Mouse (Mus musculus) myocyte (in vitro differentiated cells): ENCODE measurements around the gene Wdfy4. TPM values are rescaled to one million over a fixed set of nuclear protein-coding genes. Genes with fewer than 3 reads are reported as not detected.

Experiments used
- H3K27me3 ChIP-seq: one replicate; pipeline ENCODE4 v1.6.1; 2011; ENCODE audit not compliant: control insufficient read depth, insufficient read depth, insufficient read length
- H3K36me3 ChIP-seq: one replicate; pipeline ENCODE4 v1.6.1; 2011; ENCODE audit not compliant: control insufficient read depth, insufficient read depth
- H3K4me2 ChIP-seq: one replicate; pipeline ENCODE4 v1.6.1; 2011; ENCODE audit warnings: low read depth, control low read depth
- H3K4me3 ChIP-seq: one replicate; pipeline ENCODE4 v1.5.1; 2011; ENCODE audit warnings: mild to moderate bottlenecking, control low read depth, moderate library complexity
- H3K79me2 ChIP-seq: one replicate; pipeline ENCODE4 v1.6.1; 2011; ENCODE audit not compliant: control insufficient read depth, insufficient read depth
- H3ac ChIP-seq: one replicate; pipeline ENCODE4 v1.6.1; 2011; ENCODE audit not compliant: control insufficient read depth, insufficient read length
- CEBPB ChIP-seq: IDR thresholded peaks from 2 replicates; pipeline ENCODE4 v1.6.1; 2011; ENCODE audit warnings: mild to moderate bottlenecking, moderate library complexity; ENCODE audit not compliant: poor library complexity, insufficient read depth, severe bottlenecking
- E2F4 ChIP-seq: IDR thresholded peaks from one replicate; pipeline ENCODE4 v1.6.1; 2011; ENCODE audit warnings: mild to moderate bottlenecking, control low read depth, moderate library complexity; ENCODE audit not compliant: insufficient read depth
- MAX ChIP-seq: IDR thresholded peaks from one replicate; pipeline ENCODE4 v1.6.1; 2011; ENCODE audit warnings: low read depth, mild to moderate bottlenecking, control low read depth
- MYOD1 ChIP-seq, 3 experiments: IDR thresholded peaks; one replicate each; pipeline ENCODE4 v1.6.1; 2011; ENCODE audit warnings: control low read depth in 2 of 3, low read depth in 2 of 3, mild to moderate bottlenecking in 2 of 3, moderate library complexity in 1 of 3; ENCODE audit not compliant: insufficient read length in 2 of 3, control insufficient read depth in 1 of 3
- MYOG ChIP-seq, 3 experiments: IDR thresholded peaks; one replicate each; pipeline ENCODE4 v1.6.1; 2011; ENCODE audit warnings: control low read depth in 2 of 3, low read depth in 2 of 3, mild to moderate bottlenecking in 2 of 3; ENCODE audit not compliant: insufficient read length in 2 of 3, control insufficient read depth in 1 of 3, insufficient read depth in 1 of 3
- POLR2A ChIP-seq: IDR thresholded peaks from one replicate; pipeline ENCODE4 v1.6.1; 2011; ENCODE audit warnings: low read depth, mild to moderate bottlenecking, control low read depth, moderate library complexity; ENCODE audit not compliant: insufficient read length
- POLR2AphosphoS2 ChIP-seq: IDR thresholded peaks from one replicate; pipeline ENCODE4 v1.6.1; 2011; ENCODE audit warnings: low read depth, control low read depth; ENCODE audit not compliant: insufficient read length
- REST ChIP-seq: IDR thresholded peaks from one replicate; pipeline ENCODE4 v1.6.1; 2011; ENCODE audit warnings: mild to moderate bottlenecking, control low read depth, moderate library complexity; ENCODE audit not compliant: insufficient read depth, insufficient read length
- SRF ChIP-seq: IDR thresholded peaks from one replicate; pipeline ENCODE4 v1.6.1; 2011; ENCODE audit warnings: low read depth; ENCODE audit not compliant: control insufficient read depth, insufficient read length
- TCF12 ChIP-seq: IDR thresholded peaks from one replicate; pipeline ENCODE4 v1.6.1; 2011; ENCODE audit warnings: mild to moderate bottlenecking, control low read depth; ENCODE audit not compliant: poor library complexity, insufficient read depth, severe bottlenecking
- TCF3 ChIP-seq: IDR thresholded peaks from one replicate; pipeline ENCODE4 v1.6.1; 2011; ENCODE audit warnings: low read depth, control low read depth; ENCODE audit not compliant: insufficient read length
- USF1 ChIP-seq: IDR thresholded peaks from one replicate; pipeline ENCODE4 v1.6.1; 2011; ENCODE audit warnings: low read depth, mild to moderate bottlenecking, control low read depth, moderate library complexity
- polyA plus RNA-seq: library from polyadenylated mRNA; unstranded; fragments of >200 nt; fragmentation: generic; extraction: Trizol; gene quantifications from one replicate; pipeline ENCODE4 v1.2.1, GENCODE M21; 2012; ENCODE audit warnings: missing spikeins

Gene Wdfy4
- polyA plus RNA-seq, 1 experiment: 0.04 TPM

DNA sequence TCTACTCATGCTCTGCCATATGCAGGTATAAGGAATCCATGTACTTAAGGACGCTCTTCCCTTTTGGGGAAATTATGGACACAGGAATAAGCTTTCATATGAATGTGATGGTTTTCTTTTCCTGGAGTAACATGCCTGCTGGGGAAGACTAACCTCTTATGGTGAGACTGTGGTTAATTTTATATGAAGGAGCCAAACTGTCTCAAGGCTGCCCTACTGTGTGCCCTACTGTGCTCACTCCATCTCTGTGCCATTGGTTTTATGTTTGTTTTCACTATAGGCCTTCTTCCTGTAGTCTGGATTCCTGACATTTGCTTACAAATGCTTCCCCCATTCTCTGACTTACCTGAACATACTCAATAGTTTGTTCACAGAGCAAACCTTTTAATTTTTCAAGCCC lies 180.2 kb downstream of the Wdfy4 start:
- no peak overlapping the region for H3ac ChIP-seq

DNA sequence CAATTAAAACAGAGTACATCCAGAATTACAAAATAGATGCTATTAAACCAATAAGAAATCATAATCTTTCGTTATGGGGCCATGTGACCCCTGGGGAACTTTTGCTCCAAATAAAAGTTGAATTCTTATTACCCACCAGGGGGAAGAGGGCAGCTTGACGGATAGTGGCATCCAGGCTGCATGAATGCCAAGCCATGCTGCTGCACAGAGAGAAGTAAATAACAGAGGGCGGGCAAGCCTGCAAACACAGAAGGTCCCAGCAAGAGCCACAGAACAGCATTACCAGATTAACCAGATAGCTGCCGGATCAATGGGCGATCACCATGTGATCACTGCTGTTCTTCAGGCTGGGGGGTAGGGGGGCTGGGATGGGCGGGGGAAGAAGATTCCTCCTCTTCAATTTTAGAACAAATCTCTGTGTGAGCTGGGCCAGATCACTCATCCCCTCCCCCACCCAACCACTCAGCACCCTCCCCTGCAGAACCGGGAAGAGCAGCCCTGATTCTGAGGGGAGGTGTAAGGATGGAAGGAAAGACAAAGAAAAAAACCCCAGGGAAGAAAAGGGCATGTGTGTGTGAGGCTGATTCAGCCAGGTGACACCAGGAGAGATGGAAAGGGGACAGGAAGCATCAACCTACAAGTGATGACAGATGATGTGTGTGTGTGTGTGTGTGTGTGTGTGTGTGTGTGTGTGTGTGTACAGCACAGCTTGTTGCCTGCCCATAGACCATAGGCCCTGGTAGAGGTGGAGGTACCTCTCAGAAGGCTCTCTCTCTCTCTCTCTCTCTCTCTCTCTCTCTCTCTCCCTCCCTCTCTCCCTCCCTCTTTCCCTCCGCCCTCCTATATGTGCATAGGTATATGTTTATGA lies 185.0 kb downstream of the Wdfy4 start:
- TF ChIP-seq REST (no peak), TCF3 (no peak), POLR2A (no peak)
- Histone ChIP-seq H3ac (no peak overlapping the region), H3K79me2 (no peaks in the 10 kb centered on the region)

More for the DNA sequence above, 180.2 kb downstream of the Wdfy4 start:
- H3K36me3 ChIP-seq: no peaks in the 10 kb centered on the region
- no peaks in the 10 kb centered on the region for H3K79me2 ChIP-seq
- TF ChIP-seq TCF3: no peak
- TF ChIP-seq MAX: no peak
- no peak for TF ChIP-seq POLR2AphosphoS2
- TF ChIP-seq USF1: no peak
- TF ChIP-seq REST: no peak
- TF ChIP-seq SRF: no peak
- TF ChIP-seq TCF12: no peak
- TF ChIP-seq MYOG (IDR thresholded peaks at IDR 0.05; ENCODE audit: control insufficient read depth in 1 of 3, insufficient read depth in 1 of 3, insufficient read length in 2 of 3, low read depth in 2 of 3): no peak
- no peak for TF ChIP-seq MYOD1 (IDR thresholded peaks at IDR 0.05; ENCODE audit: control insufficient read depth in 1 of 3, insufficient read length in 2 of 3, low read depth in 2 of 3)
- TF ChIP-seq E2F4: no peak
- TF ChIP-seq CEBPB: no peak
- TF ChIP-seq POLR2A: no peak
- no peak overlapping the region for H3K4me2 ChIP-seq
- peaks cover 25% of the 10 kb centered on the region for H3K27me3 ChIP-seq
- no peak overlapping the region for H3K4me3 ChIP-seq

DNA sequence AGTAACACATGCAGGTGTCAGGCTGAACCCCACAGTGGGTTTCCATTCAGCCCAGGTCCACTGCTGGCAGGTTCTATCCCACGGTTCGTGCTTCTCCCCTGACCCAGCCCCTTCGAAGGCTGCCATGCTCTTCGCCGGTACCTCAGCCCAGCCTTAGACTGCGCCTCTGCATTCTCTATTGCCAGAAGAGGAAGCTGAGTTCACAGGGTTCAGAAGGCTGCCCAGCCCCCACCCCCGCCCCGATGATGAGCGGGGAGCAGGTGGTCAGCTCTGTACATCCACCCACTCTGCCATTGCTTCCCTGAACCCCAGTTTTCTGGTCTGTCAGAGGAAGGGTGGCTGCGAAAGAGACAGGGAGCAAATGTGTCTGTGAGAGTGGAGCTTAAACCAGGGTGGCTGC lies 185.8 kb downstream of the Wdfy4 start:
- no peak overlapping the region for H3K4me2 ChIP-seq
- peaks cover 18% of the 10 kb centered on the region for H3K27me3 ChIP-seq
- no peaks in the 10 kb centered on the region for H3K79me2 ChIP-seq
- H3K4me3 ChIP-seq: no peak overlapping the region
- no peaks in the 10 kb centered on the region for H3K36me3 ChIP-seq
- TF ChIP-seq SRF (no peak), TCF12 (no peak), POLR2AphosphoS2 (no peak), MYOG (IDR thresholded peaks at IDR 0.05; ENCODE audit: control insufficient read depth in 1 of 3, insufficient read depth in 1 of 3, insufficient read length in 2 of 3, low read depth in 2 of 3) (no peak), MYOD1 (IDR thresholded peaks at IDR 0.05; ENCODE audit: control insufficient read depth in 1 of 3, insufficient read length in 2 of 3, low read depth in 2 of 3) (no peak), CEBPB (no peak), TCF3 (no peak), POLR2A (no peak), MAX (no peak), E2F4 (no peak), USF1 (no peak)
- no peak overlapping the region for H3ac ChIP-seq

More for the DNA sequence above, 185.0 kb downstream of the Wdfy4 start:
- H3K27me3 ChIP-seq: peaks cover 18% of the 10 kb centered on the region
- H3K36me3 ChIP-seq: no peaks in the 10 kb centered on the region
- H3K4me2 ChIP-seq: no peak overlapping the region
- H3K4me3 ChIP-seq: no peak overlapping the region

- TF ChIP-seq MAX (no peak), POLR2AphosphoS2 (no peak), USF1 (no peak), TCF3 (no peak), TCF12 (no peak), E2F4 (no peak), POLR2A (no peak), REST (no peak), MYOD1 (IDR thresholded peaks at IDR 0.05; ENCODE audit: control insufficient read depth in 1 of 3, insufficient read length in 2 of 3, low read depth in 2 of 3) (no peak), SRF (no peak), MYOG (IDR thresholded peaks at IDR 0.05; ENCODE audit: control insufficient read depth in 1 of 3, insufficient read depth in 1 of 3, insufficient read length in 2 of 3, low read depth in 2 of 3) (no peak), CEBPB (no peak)
- H3K4me2 ChIP-seq: no peak overlapping the region
- H3K27me3 ChIP-seq: peaks cover 7% of the 10 kb centered on the region
- H3K79me2 ChIP-seq: no peaks in the 10 kb centered on the region
- no peak overlapping the region for H3K4me3 ChIP-seq
- H3K36me3 ChIP-seq: no peaks in the 10 kb centered on the region
- no peak overlapping the region for H3ac ChIP-seq
Observed at GRCm38 (mm10) chr14:32994954-32995636, 190.2 kb downstream of the Wdfy4 start.
